Mouse (Mus musculus): ENCODE results near the gene Clec11a.

GRCm38 (mm10) chr7:44341119-44341518 lies 34.4 kb upstream of the Clec11a start:
- TF ChIP-seq CTCF (IDR thresholded peaks at IDR 0.05; ENCODE audit: borderline replicate concordance, insufficient read depth, low read depth, low read length) (no peak), POLR2A (IDR thresholded peaks at IDR 0.05; ENCODE audit: borderline replicate concordance, insufficient read depth, low read length) (no peak)
